Mouse (Mus musculus): ENCODE measurements around the gene Hras. TPM values are rescaled to one million over a fixed set of nuclear protein-coding genes. Genes with fewer than 3 reads are reported as not detected.

Gene Hras
- polyA plus RNA-seq, 1 experiment from 2014 or later: 93.9 TPM

DNA sequence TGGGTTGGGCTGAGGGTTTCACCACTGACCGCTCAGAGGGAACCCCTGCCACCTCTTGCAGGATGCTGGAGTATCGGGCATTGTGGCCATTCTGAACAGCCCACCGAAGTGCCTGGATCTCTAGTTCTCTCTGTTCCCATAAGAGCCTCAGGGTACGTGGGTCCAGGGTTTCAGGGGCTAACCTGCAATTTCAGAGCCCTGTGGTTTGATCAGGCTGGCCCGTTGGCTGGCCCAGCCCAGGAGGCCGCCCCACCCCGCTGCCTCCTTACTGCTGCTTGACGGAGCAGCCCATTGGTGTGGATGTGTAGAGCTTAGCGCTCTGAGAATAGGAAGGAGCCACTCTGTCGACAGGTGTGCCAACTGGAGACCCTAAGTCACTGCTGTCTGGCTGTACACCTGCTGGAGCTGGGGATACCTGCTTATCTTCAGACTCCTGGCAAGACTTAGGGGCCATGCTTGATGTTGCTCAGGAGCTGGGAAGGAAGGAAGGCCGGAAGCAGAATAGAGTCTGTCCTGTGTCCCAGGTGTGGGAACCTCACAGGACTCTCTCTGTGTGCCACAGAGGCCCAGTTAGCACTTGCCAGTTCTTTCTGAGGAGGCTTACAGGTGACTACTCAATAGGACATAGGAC is 19.9 kb upstream of the Hras start, which contains the start of gene Lmntd2:
Lmntd2 (minus strand) TSS at position 476 of the 631 bp plus-strand sequence.
- WGBS: 92% methylated on average over 11 of the region's 11 CpGs
- peak within 1 kb of the TSS; percentile 58 to 61; a peak in 2 of 4 replicates for H3K4me3 ChIP-seq (ENCODE audit: control insufficient read depth in 1 of 2, insufficient read depth in 1 of 2, low read depth in 1 of 2, low read length in 2 of 2)

DNA sequence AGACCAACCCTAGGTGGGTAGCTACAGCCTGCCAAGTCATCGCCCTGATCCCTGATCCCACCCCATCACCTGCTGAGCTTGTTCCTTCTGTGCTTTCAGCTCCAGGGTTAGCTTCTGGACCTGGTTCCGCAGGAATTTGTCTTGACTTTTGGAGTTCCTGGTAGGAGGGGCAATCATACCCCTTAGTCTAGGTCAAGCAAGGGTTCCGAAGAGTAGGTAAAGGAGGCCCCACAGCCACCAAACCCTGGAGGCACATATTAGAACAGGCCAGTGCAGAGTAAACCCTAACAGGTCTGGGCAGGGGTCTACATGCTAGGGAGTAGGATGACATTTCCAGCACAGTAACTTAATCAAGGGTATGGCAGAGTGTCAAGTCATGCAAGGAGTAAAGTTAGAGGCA is 19.3 kb upstream of the Hras start:
- no peak for ATAC-seq (ENCODE audit: insufficient number of reproducible peaks, insufficient read depth, low FRiP score, low read depth)
- Histone ChIP-seq H3K4me2 (ENCODE audit: low read length) (no peak overlapping the region), H3K27me3 (ENCODE audit: control insufficient read depth, insufficient read depth, low read length) (no peaks in the 10 kb centered on the region; the same call in 1 of the 2 replicates), H3K36me3 (ENCODE audit: control insufficient read depth, insufficient read depth, low read length) (0 out of 2 replicates have a peak, but pooled peaks cover 4% of the 10 kb centered on the region), H3K4me1 (ENCODE audit: control insufficient read depth in 2 of 2, insufficient read depth in 2 of 2, low read length in 2 of 2) (peaks cover 9 to 17% of the 10 kb centered on the region in 2 experiments), H3K4me3 (ENCODE audit: control insufficient read depth in 1 of 2, insufficient read depth in 1 of 2, low read depth in 1 of 2, low read length in 2 of 2) (no peak overlapping the region), H3K9ac (ENCODE audit: low read length) (no peak overlapping the region), H3K27ac (replicated peaks in 1 of 2; ENCODE audit: control insufficient read depth in 1 of 2, insufficient read depth in 1 of 2, low read depth in 2 of 2, low read length in 2 of 2) (no peak overlapping the region), H3K9me3 (ENCODE audit: control insufficient read depth, low read length) (no peaks in the 10 kb centered on the region)
- 87% methylated on average over 3 of the region's 3 CpGs for WGBS

More for the DNA sequence above, 19.9 kb upstream of the Hras start, which contains the start of gene Lmntd2:
- Histone ChIP-seq H3K27ac (replicated peaks in 1 of 2; ENCODE audit: control insufficient read depth in 1 of 2, insufficient read depth in 1 of 2, low read depth in 2 of 2, low read length in 2 of 2) (peak within 1 kb of the TSS in 1 of 2 experiments; percentile 43; a peak in 1 of 4 replicates), H3K4me2 (ENCODE audit: low read length) (peak within 1 kb of the TSS; percentile 96), H3K9ac (ENCODE audit: low read length) (peak within 1 kb of the TSS; percentile 68; the same call in 1 of the 2 replicates), H3K36me3 (ENCODE audit: control insufficient read depth, insufficient read depth, low read length) (0 out of 2 replicates have a peak, but pooled peaks cover 8% of the 10 kb centered on the region), H3K9me3 (ENCODE audit: control insufficient read depth, low read length) (no peaks in the 10 kb centered on the region), H3K27me3 (ENCODE audit: control insufficient read depth, insufficient read depth, low read length) (no peaks in the 10 kb centered on the region; the same call in 1 of the 2 replicates), H3K4me1 (ENCODE audit: control insufficient read depth in 2 of 2, insufficient read depth in 2 of 2, low read length in 2 of 2) (peaks cover 9 to 17% of the 10 kb centered on the region in 2 experiments)
- no peak for ATAC-seq (ENCODE audit: insufficient number of reproducible peaks, insufficient read depth, low FRiP score, low read depth)

DNA sequence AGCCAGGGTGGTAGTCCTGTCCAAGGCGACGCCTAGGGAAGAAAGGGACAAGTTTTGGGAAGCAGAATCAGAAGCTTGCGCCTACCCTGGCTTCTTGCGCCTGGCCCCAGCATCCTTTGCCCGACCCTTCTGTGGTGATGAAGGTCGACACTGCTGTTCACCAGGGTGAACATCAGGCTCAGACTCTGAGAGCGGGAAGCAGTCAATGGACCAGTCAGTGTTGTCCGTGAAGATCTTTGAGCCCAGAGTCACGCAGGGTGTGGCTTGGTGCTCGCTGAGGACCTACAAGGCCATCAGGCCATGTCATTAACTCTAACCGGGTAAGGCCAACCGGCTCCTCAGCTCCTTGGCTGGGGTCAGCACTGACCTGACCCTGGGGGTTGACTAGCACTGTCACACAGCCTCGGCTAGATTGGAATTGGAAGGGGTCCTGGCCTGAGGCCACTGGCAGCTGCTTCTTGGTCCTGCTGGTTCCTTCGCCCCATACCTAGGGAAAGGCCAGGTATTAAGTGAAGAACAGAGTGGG is 16.9 kb upstream of the Hras start:
- no peaks in the 10 kb centered on the region; the same call in 1 of the 2 replicates for H3K27me3 ChIP-seq (ENCODE audit: control insufficient read depth, insufficient read depth, low read length)
- peaks cover 4 to 7% of the 10 kb centered on the region in 2 experiments; a peak in 3 of 4 replicates for H3K4me1 ChIP-seq (ENCODE audit: control insufficient read depth in 2 of 2, insufficient read depth in 2 of 2, low read length in 2 of 2)
- 87% methylated on average over 14 of the region's 14 CpGs for WGBS
- no peak overlapping the region for H3K27ac ChIP-seq (replicated peaks in 1 of 2; ENCODE audit: control insufficient read depth in 1 of 2, insufficient read depth in 1 of 2, low read depth in 2 of 2, low read length in 2 of 2)
- H3K9me3 ChIP-seq (ENCODE audit: control insufficient read depth, low read length): no peaks in the 10 kb centered on the region
- H3K9ac ChIP-seq (ENCODE audit: low read length): no peak overlapping the region
- H3K4me3 ChIP-seq (ENCODE audit: control insufficient read depth in 1 of 2, insufficient read depth in 1 of 2, low read depth in 1 of 2, low read length in 2 of 2): no peak overlapping the region
- no peak for ATAC-seq (ENCODE audit: insufficient number of reproducible peaks, insufficient read depth, low FRiP score, low read depth)
- H3K36me3 ChIP-seq (ENCODE audit: control insufficient read depth, insufficient read depth, low read length): no peaks in the 10 kb centered on the region
- no peak overlapping the region for H3K4me2 ChIP-seq (ENCODE audit: low read length)

DNA sequence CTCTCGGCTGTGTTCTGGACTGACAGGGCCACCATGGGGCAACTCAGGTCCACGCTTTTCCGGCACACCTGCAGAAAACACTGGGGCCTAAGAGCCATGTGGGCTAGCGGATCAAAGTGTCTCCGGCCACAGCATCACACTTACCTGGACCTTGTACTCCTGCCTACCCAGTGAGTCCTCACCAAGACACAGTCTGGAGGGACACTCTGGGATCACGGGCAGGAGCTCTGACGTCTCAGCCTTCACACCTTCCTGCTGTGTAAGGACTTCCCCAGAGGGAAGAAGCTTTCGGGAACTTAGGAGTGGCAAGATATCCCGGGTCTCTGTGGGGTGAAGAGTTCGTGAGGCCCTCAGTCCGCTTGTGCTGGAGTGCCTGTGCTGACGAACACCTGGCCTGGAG is 16.3 kb upstream of the Hras start:
- no peaks in the 10 kb centered on the region; the same call in 1 of the 2 replicates for H3K27me3 ChIP-seq (ENCODE audit: control insufficient read depth, insufficient read depth, low read length)
- no peaks in the 10 kb centered on the region for H3K9me3 ChIP-seq (ENCODE audit: control insufficient read depth, low read length)
- peaks cover 3 to 5% of the 10 kb centered on the region in 2 experiments; a peak in 3 of 4 replicates for H3K4me1 ChIP-seq (ENCODE audit: control insufficient read depth in 2 of 2, insufficient read depth in 2 of 2, low read length in 2 of 2)
- no peak overlapping the region for H3K9ac ChIP-seq (ENCODE audit: low read length)
- H3K36me3 ChIP-seq (ENCODE audit: control insufficient read depth, insufficient read depth, low read length): no peaks in the 10 kb centered on the region
- 66% methylated on average over 12 of the region's 12 CpGs for WGBS
- H3K4me2 ChIP-seq (ENCODE audit: low read length): no peak overlapping the region
- no peak overlapping the region for H3K4me3 ChIP-seq (ENCODE audit: control insufficient read depth in 1 of 2, insufficient read depth in 1 of 2, low read depth in 1 of 2, low read length in 2 of 2)
- H3K27ac ChIP-seq (replicated peaks in 1 of 2; ENCODE audit: control insufficient read depth in 1 of 2, insufficient read depth in 1 of 2, low read depth in 2 of 2, low read length in 2 of 2): no peak overlapping the region
- ATAC-seq (ENCODE audit: insufficient number of reproducible peaks, insufficient read depth, low FRiP score, low read depth): no peak

DNA sequence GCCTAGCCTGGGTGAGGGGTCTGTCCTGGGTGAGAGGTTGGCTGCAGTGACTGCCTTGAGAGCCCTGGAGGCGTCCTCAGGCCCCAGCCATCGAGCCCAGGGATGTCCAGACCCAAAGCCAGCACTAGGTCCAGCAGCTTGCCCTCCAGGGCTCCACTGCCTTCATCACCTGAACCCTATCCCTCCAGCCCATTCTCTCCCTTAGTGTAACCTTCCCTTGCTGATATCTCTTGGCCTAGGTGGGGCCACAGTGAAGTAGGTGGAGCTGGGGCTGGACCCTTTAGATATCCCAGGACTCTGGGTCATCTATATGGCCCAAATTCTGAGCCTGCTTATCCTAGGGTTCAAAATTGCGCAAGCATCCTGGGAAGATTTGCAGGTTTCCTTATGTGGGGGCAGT is 15.7 kb upstream of the Hras start:
- Histone ChIP-seq H3K36me3 (ENCODE audit: control insufficient read depth, insufficient read depth, low read length) (no peaks in the 10 kb centered on the region), H3K27me3 (ENCODE audit: control insufficient read depth, insufficient read depth, low read length) (no peaks in the 10 kb centered on the region; the same call in 1 of the 2 replicates), H3K27ac (replicated peaks in 1 of 2; ENCODE audit: control insufficient read depth in 1 of 2, insufficient read depth in 1 of 2, low read depth in 2 of 2, low read length in 2 of 2) (no peak overlapping the region), H3K4me2 (ENCODE audit: low read length) (no peak overlapping the region), H3K9me3 (ENCODE audit: control insufficient read depth, low read length) (no peaks in the 10 kb centered on the region), H3K4me1 (ENCODE audit: control insufficient read depth in 2 of 2, insufficient read depth in 2 of 2, low read length in 2 of 2) (no peaks in the 10 kb centered on the region), H3K9ac (ENCODE audit: low read length) (no peak overlapping the region), H3K4me3 (ENCODE audit: control insufficient read depth in 1 of 2, insufficient read depth in 1 of 2, low read depth in 1 of 2, low read length in 2 of 2) (no peak overlapping the region)
- ATAC-seq (ENCODE audit: insufficient number of reproducible peaks, insufficient read depth, low FRiP score, low read depth): no peak
- 60% methylated on average over 3 of the region's 3 CpGs for WGBS

DNA sequence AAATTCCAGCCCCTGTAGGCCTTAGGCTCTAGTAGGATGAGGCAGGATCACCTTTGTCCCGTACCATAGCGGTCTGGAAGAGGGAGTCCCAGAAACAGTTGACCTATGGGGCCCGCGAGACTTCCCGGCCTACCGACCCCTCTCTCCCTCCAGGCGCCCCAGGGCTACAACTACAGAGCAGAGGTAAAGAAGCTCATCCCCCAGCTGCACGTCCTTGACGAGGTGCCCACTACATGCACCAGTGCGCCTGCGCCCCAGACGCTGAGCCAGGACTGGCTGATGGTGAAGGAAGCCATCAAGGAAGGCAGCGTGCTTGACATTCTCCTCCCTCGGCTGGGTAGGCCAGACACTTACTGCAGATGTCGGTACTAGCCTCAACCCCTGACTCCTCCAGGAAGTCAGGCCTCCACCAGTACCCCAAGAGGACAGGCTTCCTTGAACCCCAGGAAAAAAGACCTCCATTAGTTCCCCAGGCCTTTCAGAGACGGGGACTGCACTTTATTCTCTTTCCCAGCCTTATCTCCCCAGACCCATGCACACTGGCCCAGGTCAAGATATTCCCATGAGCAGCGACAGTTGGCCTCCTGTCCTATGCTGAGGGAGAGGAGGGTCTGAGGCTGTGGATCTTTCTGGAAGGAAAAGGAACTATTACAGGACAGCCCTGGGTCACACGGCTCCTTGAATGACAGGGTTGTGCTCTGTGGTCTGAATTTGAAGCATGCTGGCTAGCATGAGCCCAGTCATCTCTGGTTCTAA is 12.6 kb upstream of the Hras start:
- Histone ChIP-seq H3K9ac (ENCODE audit: low read length) (no peak overlapping the region), H3K4me2 (ENCODE audit: low read length) (no peak overlapping the region), H3K36me3 (ENCODE audit: control insufficient read depth, insufficient read depth, low read length) (no peaks in the 10 kb centered on the region), H3K27ac (replicated peaks in 1 of 2; ENCODE audit: control insufficient read depth in 1 of 2, insufficient read depth in 1 of 2, low read depth in 2 of 2, low read length in 2 of 2) (no peak overlapping the region), H3K4me1 (ENCODE audit: control insufficient read depth in 2 of 2, insufficient read depth in 2 of 2, low read length in 2 of 2) (no peaks in the 10 kb centered on the region), H3K4me3 (ENCODE audit: control insufficient read depth in 1 of 2, insufficient read depth in 1 of 2, low read depth in 1 of 2, low read length in 2 of 2) (no peak overlapping the region), H3K27me3 (ENCODE audit: control insufficient read depth, insufficient read depth, low read length) (no peaks in the 10 kb centered on the region; the same call in 1 of the 2 replicates), H3K9me3 (ENCODE audit: control insufficient read depth, low read length) (no peaks in the 10 kb centered on the region)
- ATAC-seq (ENCODE audit: insufficient number of reproducible peaks, insufficient read depth, low FRiP score, low read depth): no peak
- 91% methylated on average over 18 of the region's 18 CpGs for WGBS

DNA sequence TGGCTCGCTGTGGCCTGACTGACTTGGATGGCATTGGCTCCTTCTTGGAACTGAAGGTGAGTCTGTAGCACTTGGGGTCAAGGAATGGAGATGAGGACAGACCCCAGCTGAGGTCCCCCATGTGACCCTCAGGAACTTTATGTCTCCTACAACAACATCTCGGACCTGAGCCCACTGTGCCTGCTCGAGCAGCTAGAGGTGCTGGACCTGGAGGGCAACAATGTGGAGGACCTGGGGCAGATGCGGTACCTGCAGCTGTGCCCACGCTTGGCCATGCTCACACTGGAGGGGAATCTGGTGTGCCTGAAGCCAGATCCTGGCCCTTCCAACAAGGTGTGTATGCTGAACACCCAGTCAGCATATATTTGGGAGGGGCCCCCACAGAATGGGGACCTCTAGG is 11.7 kb upstream of the Hras start:
- Histone ChIP-seq H3K27me3 (ENCODE audit: control insufficient read depth, insufficient read depth, low read length) (no peaks in the 10 kb centered on the region; the same call in 1 of the 2 replicates), H3K4me2 (ENCODE audit: low read length) (no peak overlapping the region), H3K4me3 (ENCODE audit: control insufficient read depth in 1 of 2, insufficient read depth in 1 of 2, low read depth in 1 of 2, low read length in 2 of 2) (no peak overlapping the region), H3K4me1 (ENCODE audit: control insufficient read depth in 2 of 2, insufficient read depth in 2 of 2, low read length in 2 of 2) (no peaks in the 10 kb centered on the region), H3K27ac (replicated peaks in 1 of 2; ENCODE audit: control insufficient read depth in 1 of 2, insufficient read depth in 1 of 2, low read depth in 2 of 2, low read length in 2 of 2) (no peak overlapping the region), H3K36me3 (ENCODE audit: control insufficient read depth, insufficient read depth, low read length) (no peaks in the 10 kb centered on the region), H3K9ac (ENCODE audit: low read length) (no peak overlapping the region), H3K9me3 (ENCODE audit: control insufficient read depth, low read length) (no peaks in the 10 kb centered on the region)
- ATAC-seq (ENCODE audit: insufficient number of reproducible peaks, insufficient read depth, low FRiP score, low read depth): no peak
- WGBS: 90% methylated on average over 5 of the region's 5 CpGs

All from heart, embryonic 14.5 days (tissue).